Mouse (Mus musculus): ENCODE data around the gene 4930404N11Rik.

DNA sequence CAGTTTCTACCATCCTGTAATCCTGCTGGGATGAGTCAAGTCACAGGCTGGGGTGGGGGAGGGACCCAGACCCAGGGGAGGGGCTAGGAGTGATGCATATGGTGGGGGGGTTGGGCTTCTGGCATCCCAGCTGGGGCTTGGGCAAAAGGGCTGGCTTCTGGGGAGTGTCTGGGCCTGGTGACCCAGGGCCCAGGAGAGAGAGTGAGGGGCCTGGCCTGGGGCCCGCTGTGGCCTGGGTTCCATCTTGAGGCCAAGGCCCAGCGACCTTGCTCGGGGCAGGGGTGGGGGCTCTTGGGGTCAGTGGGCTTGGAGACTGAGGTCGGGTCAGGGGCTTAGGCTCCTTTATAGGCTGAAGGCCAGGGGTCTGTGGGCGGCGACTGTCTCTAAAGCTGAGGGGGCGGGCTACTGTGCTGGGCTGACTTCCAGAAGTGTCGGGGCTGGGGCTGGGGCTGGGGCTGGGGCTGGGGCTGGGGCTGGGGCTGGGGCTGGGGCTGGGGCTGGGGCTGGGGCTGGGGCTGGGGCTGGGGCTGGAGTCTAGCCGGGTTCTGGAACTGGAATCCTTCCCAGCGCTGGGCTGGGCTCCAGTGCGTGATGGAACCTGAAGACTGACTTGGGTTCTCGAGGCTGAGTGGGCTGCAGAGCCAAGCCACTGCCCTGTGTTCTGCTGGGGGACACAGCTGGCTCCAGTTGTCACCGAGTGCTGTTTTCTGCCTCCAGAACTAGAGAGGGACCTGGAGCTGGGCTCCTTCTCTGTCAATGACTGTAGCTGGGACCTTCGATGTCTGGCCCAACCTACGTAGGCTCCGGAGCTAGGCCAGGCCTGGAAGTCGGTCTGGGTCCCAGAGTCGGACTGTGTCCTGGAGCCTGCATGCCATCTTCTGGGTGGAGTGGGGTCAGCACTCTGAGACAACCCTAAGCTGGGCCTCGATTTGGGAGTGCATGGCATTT, 29.9 kb downstream of the 4930404N11Rik start:
- TF ChIP-seq CTCF (IDR thresholded peaks at IDR 0.05; ENCODE audit: borderline replicate concordance, insufficient read depth, low read length) (no peak), POLR2A (IDR thresholded peaks at IDR 0.05; ENCODE audit: low read depth, low read length) (peak; percentile 25; the same call in 1 of the 2 replicates)

Measured in embryonic fibroblast, embryonic 13.5 days (primary cell).